Mouse (Mus musculus) naive thymus-derived CD4-positive, alpha-beta T cell, adult 2 months (primary cell): Measurements from ENCODE around the gene Tnf.

ENCODE experiments used
- DNase-seq: peaks from one replicate; pipeline ENCODE4 v3.0.0-alpha.2; 2011; ENCODE audit warnings: low read depth

Gene Tnf

DNA sequence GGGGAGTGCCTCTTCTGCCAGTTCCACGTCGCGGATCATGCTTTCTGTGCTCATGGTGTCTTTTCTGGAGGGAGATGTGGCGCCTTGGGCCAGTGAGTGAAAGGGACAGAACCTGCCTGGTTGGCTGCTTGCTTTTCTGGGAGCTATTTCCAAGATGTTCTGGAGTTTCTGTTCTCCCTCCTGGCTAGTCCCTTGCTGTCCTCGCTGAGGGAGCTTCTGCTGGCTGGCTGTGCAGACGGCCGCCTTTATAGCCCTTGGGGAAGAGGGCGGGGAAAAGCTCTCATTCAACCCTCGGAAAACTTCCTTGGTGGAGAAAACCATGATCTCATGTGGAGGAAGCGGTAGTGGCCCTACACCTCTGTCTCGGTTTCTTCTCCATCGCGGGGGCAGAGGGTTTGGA is at the start of gene Tnf:
TSS of gene Tnf (minus strand) at position 221 of the 400 bp plus-strand sequence.
- DNase-seq, result peak; percentile 88

GRCm38 (mm10) chr17:35251162-35251719 is 49.4 kb upstream of the Tnf start:
- DNase-seq, result no peak

- no peak for DNase-seq
These were observed 48.7 kb upstream of the Tnf start for GRCm38 (mm10) chr17:35250348-35251120.

- no peak for DNase-seq
These were observed 47.8 kb upstream of the Tnf start for GRCm38 (mm10) chr17:35249451-35250197.

GRCm38 (mm10) chr17:35248986-35249385 is 47.2 kb upstream of the Tnf start:
- DNase-seq, result no peak

DNA sequence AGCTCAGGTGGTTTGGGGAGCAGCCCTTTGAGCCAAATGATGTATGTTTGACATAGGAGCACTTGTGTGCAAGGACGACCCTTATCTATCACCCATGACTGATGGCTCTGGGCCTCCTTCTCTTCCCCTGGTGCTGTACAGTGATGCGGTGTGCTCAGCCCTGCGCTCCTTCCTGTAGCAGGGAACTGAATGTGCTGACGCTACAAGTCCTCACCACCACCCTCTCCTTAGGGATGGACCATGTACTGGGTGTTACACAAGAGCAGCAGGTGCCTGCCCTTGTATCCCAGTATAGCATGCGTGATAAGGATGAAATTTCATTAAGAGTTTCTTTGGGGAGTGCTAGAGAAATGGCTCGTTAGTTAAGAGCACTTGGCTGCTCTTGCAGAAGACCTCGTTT is 45.3 kb upstream of the Tnf start:
- DNase-seq, result no peak

- peak; percentile 84 for DNase-seq
These were observed 44.2 kb upstream of the Tnf start for GRCm38 (mm10) chr17:35245731-35246623.

DNA sequence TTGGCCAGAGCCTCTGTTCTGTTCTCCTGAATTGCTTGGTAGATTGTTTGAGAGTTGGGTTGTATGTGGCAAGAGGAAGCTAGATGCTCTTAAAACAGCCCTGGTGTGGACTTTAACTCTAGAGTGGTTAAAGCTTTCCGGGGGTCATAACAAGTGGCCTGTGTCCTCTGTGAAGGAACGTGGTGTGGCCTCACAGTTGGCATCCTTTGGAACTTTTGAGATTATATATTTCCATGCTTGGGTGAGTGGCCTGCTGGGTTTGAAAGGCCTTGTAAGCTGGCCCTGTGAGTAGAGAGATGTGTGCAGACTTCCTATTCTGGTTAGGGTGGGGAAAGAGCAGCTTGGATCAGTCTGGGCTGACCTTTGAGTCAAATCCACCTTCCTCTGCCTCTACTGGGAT is 43.2 kb upstream of the Tnf start:
- DNase-seq, result no peak

DNA sequence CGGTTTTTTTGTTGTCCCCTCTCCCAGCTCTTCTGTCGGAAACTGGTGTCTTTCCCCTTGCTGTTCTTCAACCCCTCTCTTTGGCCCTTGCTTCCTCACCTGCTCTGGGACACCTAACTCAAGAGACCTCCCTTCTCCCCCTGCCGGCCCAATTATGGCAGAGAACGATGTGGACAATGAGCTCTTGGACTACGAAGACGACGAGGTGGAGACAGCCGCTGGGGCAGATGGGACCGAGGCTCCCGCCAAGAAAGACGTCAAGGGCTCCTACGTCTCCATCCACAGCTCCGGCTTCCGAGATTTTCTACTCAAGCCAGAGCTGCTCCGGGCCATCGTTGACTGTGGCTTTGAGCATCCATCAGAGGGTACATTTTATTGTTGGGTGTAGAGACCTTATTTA is 41.3 kb upstream of the Tnf start:
- DNase-seq, result no peak

DNA sequence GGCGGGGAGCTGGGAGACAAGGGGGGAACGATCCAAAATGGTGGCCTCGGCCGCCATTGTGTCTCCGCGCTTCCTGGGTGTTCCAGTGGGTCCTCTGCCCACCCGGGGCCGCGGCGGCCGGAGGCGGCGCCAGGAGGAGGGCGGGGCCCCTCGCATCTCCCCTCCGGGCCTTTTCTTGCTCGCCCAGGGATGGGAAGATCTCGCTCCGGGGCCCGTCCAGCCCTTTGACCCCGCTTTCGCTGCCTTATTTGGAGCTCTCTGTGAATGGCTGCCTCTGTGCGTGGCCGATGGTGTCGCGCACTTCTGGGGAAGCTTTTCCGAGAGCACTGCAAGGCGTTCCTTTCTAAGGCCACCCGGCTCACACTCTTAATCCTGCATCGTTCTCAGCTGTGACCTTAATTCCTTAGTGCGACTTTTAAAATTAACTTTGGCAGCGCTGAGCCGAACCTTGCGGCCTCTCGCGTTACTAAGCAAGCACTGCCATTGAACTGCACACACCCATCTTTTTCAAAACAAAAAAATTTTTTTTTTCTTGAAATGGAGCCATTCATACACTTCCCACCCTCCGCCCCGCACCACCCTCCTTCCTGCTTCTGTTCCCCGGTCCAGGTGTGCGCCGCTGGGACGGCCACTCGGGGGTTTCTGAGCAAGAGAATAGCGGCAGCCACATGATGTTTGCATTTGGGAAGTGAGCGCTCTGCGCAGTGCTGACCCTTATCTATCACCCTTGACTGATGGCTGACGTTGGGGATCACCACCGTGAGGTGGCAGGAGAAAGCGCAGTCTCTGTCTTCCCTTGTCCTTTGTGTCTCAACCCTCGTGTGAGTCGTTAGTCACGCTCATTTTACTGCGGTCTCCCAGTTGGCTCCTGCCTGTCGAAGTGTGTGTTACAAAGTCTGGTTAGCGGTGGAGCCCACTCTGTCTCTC is 40.5 kb upstream of the Tnf start:
- DNase-seq, result peak; percentile 75

GRCm38 (mm10) chr17:35241305-35242014 is 39.7 kb upstream of the Tnf start, which contains the start of gene Ddx39b:
Gene Ddx39b, plus strand, starts transcription at chr17:35241746.
- DNase-seq, result peak; percentile 98

DNA sequence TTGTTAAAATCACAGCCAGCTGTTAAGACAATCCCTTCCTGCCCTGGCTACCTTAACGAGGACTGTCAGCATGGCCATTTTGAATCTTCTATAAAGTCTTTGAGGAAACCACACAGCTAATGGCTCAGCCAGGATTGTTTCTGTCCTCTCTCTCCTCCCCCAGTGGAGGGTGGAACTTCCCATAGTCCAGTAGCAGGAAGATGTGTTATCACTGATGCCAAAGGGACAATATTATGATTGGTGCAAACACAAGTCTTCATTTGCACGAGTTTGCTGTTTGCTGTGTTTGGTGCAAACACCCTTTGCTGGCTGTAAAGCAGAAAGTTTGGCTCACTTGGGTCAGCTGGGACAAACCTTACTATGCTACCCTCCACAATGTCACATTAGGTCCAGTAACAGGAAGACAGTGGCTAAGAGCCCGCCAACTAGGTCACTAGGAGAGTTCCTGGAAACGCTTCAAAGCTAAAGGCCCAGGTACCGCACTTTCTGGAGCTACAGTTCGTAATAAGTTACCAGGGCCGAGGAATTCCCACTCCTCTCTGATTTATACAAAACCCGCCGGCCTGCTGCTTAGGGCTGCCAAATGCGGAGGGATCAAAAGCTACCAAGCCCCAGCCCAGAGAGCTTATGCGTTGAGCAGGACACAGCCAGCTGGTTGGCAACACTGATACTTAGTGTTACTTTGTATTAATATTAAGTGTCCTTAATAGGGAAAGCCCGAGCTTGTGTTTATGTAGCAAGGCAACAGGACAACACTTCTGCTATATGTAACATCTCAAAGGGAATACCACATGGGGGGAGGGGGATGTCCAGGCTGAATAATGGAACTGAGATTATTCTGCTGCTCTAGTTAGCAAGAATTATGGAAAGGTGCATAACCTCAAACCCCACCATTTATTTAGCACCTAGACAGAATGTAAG is 38.8 kb upstream of the Tnf start:
- DNase-seq, result no peak

- DNase-seq, result no peak
These were observed 37.9 kb upstream of the Tnf start for GRCm38 (mm10) chr17:35239700-35240099.

DNA sequence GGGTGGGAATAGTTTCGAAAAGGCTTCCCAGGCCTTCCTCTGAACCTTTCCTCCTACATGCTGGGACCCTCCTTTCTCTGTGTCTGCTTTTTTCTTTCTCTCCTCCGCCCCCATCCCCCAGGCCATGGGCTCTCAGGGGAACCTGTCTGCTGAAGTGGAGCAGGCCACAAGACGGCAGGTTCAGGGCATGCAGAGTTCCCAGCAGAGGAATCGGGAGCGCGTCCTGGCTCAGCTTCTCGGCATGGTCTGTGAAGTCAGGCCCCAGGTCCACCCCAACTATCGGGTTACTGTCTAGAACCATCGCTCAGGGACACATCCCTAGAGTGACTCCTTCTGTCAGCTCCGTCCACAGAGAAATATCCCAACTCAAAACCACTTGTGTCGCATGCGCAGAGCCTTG is 35.7 kb upstream of the Tnf start:
- no peak for DNase-seq

DNA sequence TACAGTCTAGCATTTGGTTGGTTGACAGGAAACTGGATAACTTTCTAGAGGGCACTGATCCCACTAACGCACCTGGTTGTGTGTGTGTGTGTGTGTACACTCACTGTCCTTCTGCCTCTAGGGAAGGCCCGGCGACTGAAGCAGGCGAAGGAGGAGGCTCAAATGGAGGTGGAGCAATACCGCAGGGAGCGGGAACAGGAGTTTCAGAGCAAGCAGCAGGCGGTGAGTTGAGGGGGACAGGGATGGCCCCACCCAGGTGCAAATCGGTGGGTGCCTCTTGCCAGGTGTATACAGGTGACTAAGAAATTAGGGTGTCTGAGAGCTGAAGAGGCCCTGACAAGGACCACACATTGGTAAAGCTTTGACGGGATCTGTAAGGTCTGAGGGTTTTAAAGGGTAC is 35.2 kb upstream of the Tnf start:
- DNase-seq, result no peak

- peak; percentile 99 for DNase-seq
These were observed 34.6 kb upstream of the Tnf start for GRCm38 (mm10) chr17:35236390-35236746.

GRCm38 (mm10) chr17:35235614-35236389 is 34.0 kb upstream of the Tnf start, which contains the start of gene Nfkbil1:
Gene Nfkbil1, minus strand, starts transcription at chr17:35235792.
- peak; percentile 90 for DNase-seq

- DNase-seq, result peak; percentile 59
These were observed 33.1 kb upstream of the Tnf start for GRCm38 (mm10) chr17:35234903-35235302.
